Mouse (Mus musculus): ENCODE measurements around the gene Prdm11. TPM values are rescaled to one million over a fixed set of nuclear protein-coding genes. Genes with fewer than 3 reads are reported as not detected.

The Prdm11 gene
- total and polyA plus RNA-seq, 2 experiments from 2014 or later: 1.5 to 7.9 TPM

GRCm38 (mm10) chr2:93027713-93028112 is 18.3 kb downstream of the Prdm11 start:
- 88% methylated on average over 7 of the region's 7 CpGs for WGBS
- DNase-seq: no peak
- H3K9ac ChIP-seq: no peak overlapping the region
- TF ChIP-seq CTCF (IDR thresholded peaks at IDR 0.05; ENCODE audit: low read depth): no peak
- no peaks in the 10 kb centered on the region for H3K9me3 ChIP-seq (ENCODE audit: low read length)
- H3K27me3 ChIP-seq (ENCODE audit: insufficient read depth, low read length): no peaks in the 10 kb centered on the region
- H3K4me2 ChIP-seq (ENCODE audit: low read depth): no peak overlapping the region
- H3K4me1 ChIP-seq (ENCODE audit: insufficient read depth): no peaks in the 10 kb centered on the region
- ATAC-seq: no peak
- no peak overlapping the region for H3K27ac ChIP-seq (ENCODE audit: low read depth, low read length)
- H3K36me3 ChIP-seq (ENCODE audit: insufficient read depth): peaks cover 6% of the 10 kb centered on the region; the same call in 1 of the 2 replicates
- no peak overlapping the region for H3K4me3 ChIP-seq (ENCODE audit: low read depth, low read length)

- DNase-seq (no peak), ATAC-seq (no peak)
- H3K9ac ChIP-seq: no peak overlapping the region
- no peak for TF ChIP-seq CTCF (IDR thresholded peaks at IDR 0.05; ENCODE audit: low read depth)
- no peaks in the 10 kb centered on the region for H3K9me3 ChIP-seq (ENCODE audit: low read length)
- no peak overlapping the region for H3K27ac ChIP-seq (ENCODE audit: low read depth, low read length)
- no peak overlapping the region for H3K4me3 ChIP-seq (ENCODE audit: low read depth, low read length)
- no peaks in the 10 kb centered on the region for H3K27me3 ChIP-seq (ENCODE audit: insufficient read depth, low read length)
- H3K36me3 ChIP-seq (ENCODE audit: insufficient read depth): peaks cover 6% of the 10 kb centered on the region; the same call in 1 of the 2 replicates
- no peak overlapping the region for H3K4me2 ChIP-seq (ENCODE audit: low read depth)
- 88% methylated on average over 3 of the region's 3 CpGs for WGBS
- H3K4me1 ChIP-seq (ENCODE audit: insufficient read depth): no peaks in the 10 kb centered on the region; the same call in 1 of the 2 replicates
These were observed 21.5 kb downstream of the Prdm11 start for GRCm38 (mm10) chr2:93024431-93024830.

GRCm38 (mm10) chr2:93018854-93019253 is 27.1 kb downstream of the Prdm11 start:
- no peak overlapping the region for H3K9ac ChIP-seq
- ATAC-seq: 0 out of 2 replicates have a peak, but pooled peaks have one; percentile 25
- TF ChIP-seq CTCF (IDR thresholded peaks at IDR 0.05; ENCODE audit: low read depth): no peak
- H3K4me2 ChIP-seq (ENCODE audit: low read depth): no peak overlapping the region
- H3K36me3 ChIP-seq (ENCODE audit: insufficient read depth): no peaks in the 10 kb centered on the region
- H3K27ac ChIP-seq (ENCODE audit: low read depth, low read length): no peak overlapping the region
- 49% methylated on average over 5 of the region's 5 CpGs for WGBS
- DNase-seq: peak; percentile 62
- H3K4me1 ChIP-seq (ENCODE audit: insufficient read depth): peaks cover 6% of the 10 kb centered on the region; the same call in 1 of the 2 replicates
- no peak overlapping the region for H3K4me3 ChIP-seq (ENCODE audit: low read depth, low read length)
- no peaks in the 10 kb centered on the region for H3K9me3 ChIP-seq (ENCODE audit: low read length)
- H3K27me3 ChIP-seq (ENCODE audit: insufficient read depth, low read length): no peaks in the 10 kb centered on the region

- Histone ChIP-seq H3K36me3 (ENCODE audit: insufficient read depth) (peaks cover 8% of the 10 kb centered on the region), H3K27me3 (ENCODE audit: insufficient read depth, low read length) (no peaks in the 10 kb centered on the region), H3K9me3 (ENCODE audit: low read length) (no peaks in the 10 kb centered on the region), H3K4me2 (ENCODE audit: low read depth) (no peak overlapping the region), H3K27ac (ENCODE audit: low read depth, low read length) (no peak overlapping the region), H3K4me1 (ENCODE audit: insufficient read depth) (peaks cover 6% of the 10 kb centered on the region; the same call in 1 of the 2 replicates), H3K9ac (no peak overlapping the region), H3K4me3 (ENCODE audit: low read depth, low read length) (no peak overlapping the region)
- WGBS: 89% methylated on average over 8 of the region's 8 CpGs
- TF ChIP-seq CTCF (IDR thresholded peaks at IDR 0.05; ENCODE audit: low read depth): no peak
- no peak for DNase-seq
- ATAC-seq: no peak
These were observed 28.8 kb downstream of the Prdm11 start for GRCm38 (mm10) chr2:93017151-93017550.

- Histone ChIP-seq H3K27me3 (ENCODE audit: insufficient read depth, low read length) (no peaks in the 10 kb centered on the region), H3K27ac (ENCODE audit: low read depth, low read length) (0 out of 2 replicates have a peak overlapping the region, but pooled peaks have one; percentile 29), H3K4me1 (ENCODE audit: insufficient read depth) (peaks cover 6% of the 10 kb centered on the region; the same call in 1 of the 2 replicates), H3K4me2 (ENCODE audit: low read depth) (peak overlapping the region; percentile 94), H3K9me3 (ENCODE audit: low read length) (no peaks in the 10 kb centered on the region), H3K4me3 (ENCODE audit: low read depth, low read length) (peak overlapping the region; percentile 52), H3K9ac (peak overlapping the region; percentile 67), H3K36me3 (ENCODE audit: insufficient read depth) (peaks cover 12% of the 10 kb centered on the region)
- WGBS: 3% methylated on average over 24 of the region's 40 CpGs
- no peak for TF ChIP-seq CTCF (IDR thresholded peaks at IDR 0.05; ENCODE audit: low read depth)
- peak; percentile 32 for DNase-seq
- ATAC-seq: peak; percentile 59
These were observed 30.9 kb downstream of the Prdm11 start for GRCm38 (mm10) chr2:93015041-93015440.

- no peaks in the 10 kb centered on the region for H3K27me3 ChIP-seq (ENCODE audit: insufficient read depth, low read length)
- H3K4me3 ChIP-seq (ENCODE audit: low read depth, low read length): peak overlapping the region; percentile 52
- peak overlapping the region; percentile 29 for H3K27ac ChIP-seq (ENCODE audit: low read depth, low read length)
- H3K9me3 ChIP-seq (ENCODE audit: low read length): no peaks in the 10 kb centered on the region
- H3K4me1 ChIP-seq (ENCODE audit: insufficient read depth): peaks cover 6% of the 10 kb centered on the region; the same call in 1 of the 2 replicates
- no peak for TF ChIP-seq CTCF (IDR thresholded peaks at IDR 0.05; ENCODE audit: low read depth)
- peak overlapping the region; percentile 67 for H3K9ac ChIP-seq
- ATAC-seq: peak; percentile 67
- peaks cover 12% of the 10 kb centered on the region for H3K36me3 ChIP-seq (ENCODE audit: insufficient read depth)
- peak overlapping the region; percentile 94 for H3K4me2 ChIP-seq (ENCODE audit: low read depth)
- DNase-seq: peak; percentile 43
- 6% methylated on average over 24 of the region's 50 CpGs for WGBS
These were observed 31.7 kb downstream of the Prdm11 start for GRCm38 (mm10) chr2:93014093-93014937.

Measured in forebrain, postnatal 0 days (tissue).